12 mouse cellular contexts compared by ENCODE assay signal in genomic region chr13:117284036-117284435, GRCm38 (mm10).
DNase-seq lines count a peak whose midpoint lies in the region; ATAC-seq and TF ChIP-seq lines count a peak whose summit lies in the region.
"Had no signal": no experiment of that assay in that cellular context is flagged by ENCODE, and none has a peak within 500 bp of the region (broad histone marks: within the 10 kb centered on the region; RNA-seq: fewer than 3 reads in every experiment).

No protein-coding gene starts in this region.

- no peak overlapping the region for H3K9ac ChIP-seq in midbrain, embryonic 11.5 days (ENCODE audit: low read length)
- H3K9ac ChIP-seq: embryonic facial prominence, embryonic 12.5 days; liver, embryonic 14.5 days had no signal

- no peak overlapping the region for H3K4me2 ChIP-seq in midbrain, embryonic 11.5 days
- H3K4me2 ChIP-seq: embryonic facial prominence, embryonic 12.5 days had no signal

- 85% methylated on average over 4 of the region's 4 CpGs for WGBS in kidney, adult 2 months
- 86% methylated on average over 4 of the region's 4 CpGs for WGBS in midbrain, embryonic 11.5 days

- H3K27me3 ChIP-seq in kidney, adult 2 months (replicated peaks; ENCODE audit: control insufficient read depth, insufficient read depth, low read length) = no peaks in the 10 kb centered on the region
- H3K27me3 ChIP-seq in midbrain, embryonic 11.5 days (ENCODE audit: control insufficient read depth, insufficient read depth, low read length) = no peaks in the 10 kb centered on the region
- H3K27me3 ChIP-seq: embryonic facial prominence, embryonic 12.5 days had no signal

- ATAC-seq in hematopoietic stem cell, adult 5-6 weeks (replicated peaks in 1 of 2; ENCODE audit: insufficient read depth in 1 of 2, low FRiP score in 2 of 2, low TSS enrichment in 1 of 2, low read depth in 1 of 2, poor library complexity in 2 of 2, severe bottlenecking in 2 of 2) = peak; percentile 100
- ATAC-seq in midbrain, embryonic 11.5 days (ENCODE audit: low FRiP score) = no peak
- ATAC-seq in frontal cortex, adult (ENCODE audit: low TSS enrichment) = no peak

- DNase-seq in kidney, adult 2 months = peak; percentile 27
- DNase-seq in kidney, postnatal 10 days = no peak
- DNase-seq in naive thymus-derived CD4-positive, alpha-beta T cell, adult 2 months (ENCODE audit: low read depth) = peak; percentile 84
- DNase-seq in thymus, postnatal 25 days = peak; percentile 80
- DNase-seq in right cerebral cortex, postnatal 10 days (ENCODE audit: low spot score in 2 of 2) = no peak
- no peak for DNase-seq in midbrain, embryonic 11.5 days (ENCODE audit: low spot score, missing footprints)
- DNase-seq: kidney, adult 8-10 months; layer of hippocampus, postnatal 36 days had no signal

- no peaks in the 10 kb centered on the region for H3K9me3 ChIP-seq in midbrain, embryonic 11.5 days (ENCODE audit: control insufficient read depth, low read length)
- H3K9me3 ChIP-seq: embryonic facial prominence, embryonic 12.5 days had no signal

- no peak overlapping the region for H3K27ac ChIP-seq in kidney, adult 2 months (ENCODE audit: insufficient read depth, low read depth, low read length)
- H3K27ac ChIP-seq in midbrain, embryonic 11.5 days (ENCODE audit: low read depth, low read length) = no peak overlapping the region
- H3K27ac ChIP-seq: embryonic facial prominence, embryonic 12.5 days; liver, embryonic 14.5 days had no signal

- no peak for TF ChIP-seq POLR2A in kidney, adult 2 months (IDR thresholded peaks at IDR 0.05; ENCODE audit: low read depth, low read length)

- no peaks in the 10 kb centered on the region for H3K36me3 ChIP-seq in kidney, adult 2 months (ENCODE audit: control insufficient read depth, insufficient read depth, low read length)
- H3K36me3 ChIP-seq in midbrain, embryonic 11.5 days (ENCODE audit: control insufficient read depth, insufficient read depth, low read length) = no peaks in the 10 kb centered on the region
- H3K36me3 ChIP-seq: embryonic facial prominence, embryonic 12.5 days had no signal

- H3K4me1 ChIP-seq in kidney, adult 2 months (ENCODE audit: control insufficient read depth, insufficient read depth, low read length) = no peaks in the 10 kb centered on the region
- no peaks in the 10 kb centered on the region for H3K4me1 ChIP-seq in midbrain, embryonic 11.5 days (ENCODE audit: control insufficient read depth, insufficient read depth, low read length)
- H3K4me1 ChIP-seq: embryonic facial prominence, embryonic 12.5 days had no signal

- H3K4me3 ChIP-seq in kidney, adult 2 months (ENCODE audit: insufficient read depth, low read depth, low read length) = no peak overlapping the region
- no peak overlapping the region for H3K4me3 ChIP-seq in midbrain, embryonic 11.5 days (ENCODE audit: low read depth, low read length)
- H3K4me3 ChIP-seq: embryonic facial prominence, embryonic 12.5 days had no signal

- TF ChIP-seq CTCF in kidney, adult 2 months (conservative IDR thresholded peaks at IDR 0.05; ENCODE audit: insufficient read depth, insufficient read length, low read depth, low read length) = no peak

Comparison
In these comparisons a context has a peak if more than half of its experiments do, and no peak if none do; other contexts are left out.
1. DNase-seq: peak in kidney, adult 2 months (single experiment), naive thymus-derived CD4-positive, alpha-beta T cell, adult 2 months (single experiment) and thymus, postnatal 25 days (single experiment); none in kidney, postnatal 10 days (single experiment), right cerebral cortex, postnatal 10 days (0 of 2) and midbrain, embryonic 11.5 days (single experiment).
2. ATAC-seq: peak in hematopoietic stem cell, adult 5-6 weeks (2 of 2); none in midbrain, embryonic 11.5 days (single experiment) and frontal cortex, adult (single experiment).